Mouse (Mus musculus) spleen, adult 2 months (tissue): ENCODE results near the gene Gm49333.

Source experiments
- CTCF ChIP-seq: fragments of 200-500 bp; IDR thresholded peaks from 2 replicates; pipeline ENCODE4 v1.5.1; 2011; ENCODE audit warnings: mild to moderate bottlenecking, inconsistent platforms; ENCODE audit not compliant: insufficient read depth, insufficient read length, insufficient replicate concordance; ENCODE audit errors: extremely low read depth
- POLR2A ChIP-seq: fragments of 200-500 bp; IDR thresholded peaks from 2 replicates; pipeline ENCODE4 v1.6.1; 2011; ENCODE audit warnings: low read depth, low read length, inconsistent platforms

DNA sequence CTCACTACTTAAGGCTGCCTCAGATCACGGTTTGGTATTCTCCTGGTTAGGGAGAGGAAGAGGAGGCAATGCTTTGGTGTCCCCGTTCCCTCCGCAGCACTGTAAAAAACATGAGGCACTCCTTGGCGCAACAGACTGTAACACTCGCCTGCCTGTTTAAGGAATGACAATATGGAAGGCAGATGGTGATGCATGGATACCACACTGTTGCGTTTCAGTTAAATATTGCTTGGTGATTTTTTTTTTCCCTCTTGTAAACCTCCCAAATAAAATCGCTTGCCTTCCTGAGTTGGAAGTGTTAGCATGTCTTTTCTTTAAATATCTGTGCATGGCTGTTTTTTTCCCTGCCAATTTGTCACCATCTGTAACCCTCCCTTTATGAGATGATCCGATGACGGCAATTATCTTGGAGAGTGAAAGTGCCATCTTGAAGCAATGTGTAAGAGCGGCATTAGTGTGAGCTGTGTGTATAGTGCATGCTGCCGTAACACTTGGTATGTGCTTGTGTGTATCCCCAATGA, 17.5 kb downstream of the Gm49333 start:
- TF ChIP-seq POLR2A = no peak
- TF ChIP-seq CTCF = no peak
